Mouse (Mus musculus) T-helper 1 cell (primary cell): ENCODE measurements around the gene Rxfp3.

ENCODE experiments used
- in situ Hi-C: fragments of 300-600 bp; cut with MboI, MseI; formaldehyde crosslinking; loops from one replicate; pipeline ENCODE4 v1.15.1; 2025; ENCODE audit warnings: high pct_unique_total_duplicates

Gene Rxfp3

DNA sequence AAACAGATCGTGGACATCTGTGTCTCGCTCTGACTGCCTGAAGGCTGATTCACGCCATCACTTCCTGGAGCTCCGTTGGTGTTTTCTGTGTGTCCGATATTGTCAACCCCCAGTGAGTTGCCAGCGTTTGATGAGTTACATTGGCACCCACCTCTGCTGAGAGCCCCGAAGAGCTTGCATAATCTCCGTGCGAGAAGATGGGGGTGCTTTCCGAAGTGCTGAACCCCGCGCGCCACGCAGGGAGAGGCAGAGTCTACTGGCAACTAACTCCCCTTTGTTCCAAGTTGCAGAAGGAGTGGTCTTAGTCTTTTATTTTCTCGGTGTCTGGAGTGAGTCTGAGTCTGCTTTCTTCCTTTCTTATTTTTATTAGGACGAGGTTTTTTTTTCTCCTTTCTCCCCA, at the start of gene Rxfp3:
Gene Rxfp3, minus strand, starts transcription at position 281 of the 400 bp plus-strand sequence.
- in situ Hi-C loops = loop anchor here (5.0 to 25.0 kb wide), 2 partner anchors 290 to 525 kb away; no protein-coding TSS in a partner anchor

DNA sequence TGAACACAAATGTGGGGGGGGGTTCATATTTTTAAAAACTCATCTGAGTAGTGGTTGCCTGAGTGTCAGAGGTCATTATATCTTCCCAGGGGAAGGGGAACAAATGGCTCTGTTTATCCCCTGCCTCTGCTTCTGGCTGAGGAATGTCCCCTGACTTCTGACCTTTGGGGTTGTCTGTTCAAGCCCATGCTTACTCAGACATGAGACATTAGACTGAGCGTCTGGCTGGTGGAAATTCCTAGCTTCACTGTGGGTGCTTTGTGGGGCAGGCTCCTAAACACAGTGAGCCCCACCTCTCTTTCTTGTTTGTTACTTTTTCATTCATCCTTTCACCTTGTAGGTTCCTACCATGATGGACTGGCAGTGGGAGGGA, 47.2 kb upstream of the Rxfp3 start:
- in situ Hi-C loops = no loop called here

DNA sequence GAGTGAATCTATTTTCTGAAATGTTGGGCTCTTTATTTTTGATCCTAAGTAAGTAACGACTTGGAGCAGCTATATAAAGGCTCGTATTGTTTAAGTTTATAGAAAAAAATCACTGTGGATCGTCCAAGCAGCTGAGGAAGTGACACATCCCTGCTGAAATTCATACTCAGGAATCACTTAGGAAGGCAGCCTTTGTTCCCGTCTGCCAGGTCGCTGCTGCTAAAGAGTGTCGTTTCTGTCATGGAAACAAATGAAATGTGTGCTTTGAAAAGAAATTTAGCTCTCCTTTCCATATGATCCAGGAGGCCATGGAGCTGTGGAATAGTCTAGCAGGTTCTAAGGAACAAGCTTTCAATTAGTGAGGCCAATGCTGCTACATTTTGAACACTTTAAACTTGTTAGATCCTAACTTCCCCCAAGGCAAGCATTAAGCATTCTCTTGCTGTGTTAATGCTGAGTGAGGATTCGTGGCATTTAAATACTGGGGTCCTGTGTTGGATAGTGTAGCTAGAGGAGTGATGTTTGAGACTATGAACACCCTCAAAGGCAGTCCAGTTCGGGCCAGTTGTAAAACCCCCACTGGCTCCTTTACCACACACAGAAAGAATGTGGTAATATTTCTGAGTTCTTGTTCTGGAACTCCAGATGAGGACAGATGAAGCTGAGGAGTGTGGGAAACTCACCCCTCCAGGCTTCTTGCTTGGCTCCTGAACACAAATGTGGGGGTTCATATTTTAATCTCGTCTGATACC, 46.6 kb upstream of the Rxfp3 start:
- in situ Hi-C loops = no loop called here

DNA sequence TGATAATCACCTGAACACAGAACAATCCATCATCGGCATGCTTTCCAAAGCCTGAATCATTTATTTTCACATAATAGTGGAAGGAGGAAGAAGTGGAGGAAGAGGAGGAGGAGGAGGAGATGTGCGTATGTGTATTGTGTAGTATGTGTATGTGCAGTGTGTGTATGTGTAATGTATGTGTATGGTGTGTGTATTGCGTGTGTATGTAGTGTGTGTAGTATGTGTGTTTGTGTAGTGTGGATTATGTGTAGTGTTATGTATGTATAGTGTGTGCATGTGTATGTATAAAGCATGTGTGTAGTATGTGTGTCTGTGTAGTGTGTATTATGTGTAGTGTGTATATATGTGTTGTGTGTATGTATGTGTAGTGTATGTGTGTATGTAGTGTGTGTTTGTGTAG, 45.9 kb upstream of the Rxfp3 start:
- in situ Hi-C loops = no loop called here

DNA sequence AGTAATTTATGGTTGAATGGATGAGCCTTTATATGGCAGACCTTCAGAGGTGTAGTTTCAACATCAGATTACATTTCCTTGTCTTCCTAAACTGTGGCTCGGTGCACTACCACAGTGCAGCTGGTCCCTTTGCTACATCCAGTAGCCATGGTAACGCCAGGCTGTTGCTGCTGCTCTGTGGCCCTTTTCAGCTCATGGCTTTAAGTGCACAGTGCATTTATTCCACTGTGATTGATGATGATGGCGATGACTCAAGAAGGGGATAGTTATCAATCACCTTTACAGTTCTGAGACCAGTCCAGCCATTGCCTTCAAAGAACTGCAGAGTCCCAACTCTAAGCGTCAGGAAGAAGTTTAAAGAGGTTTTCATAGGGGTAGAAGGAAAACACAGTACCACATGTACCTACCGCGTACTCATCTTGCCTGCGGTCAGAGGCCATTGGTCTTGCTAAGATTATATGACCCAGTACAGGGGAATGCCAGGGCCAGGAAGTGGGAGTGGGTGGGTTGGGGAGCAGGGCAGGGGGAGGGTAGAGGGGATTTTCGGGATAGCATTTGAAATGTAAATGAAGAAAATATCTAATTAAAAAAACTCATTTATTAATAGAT, 45.3 kb upstream of the Rxfp3 start:
- in situ Hi-C loops = no loop called here

DNA sequence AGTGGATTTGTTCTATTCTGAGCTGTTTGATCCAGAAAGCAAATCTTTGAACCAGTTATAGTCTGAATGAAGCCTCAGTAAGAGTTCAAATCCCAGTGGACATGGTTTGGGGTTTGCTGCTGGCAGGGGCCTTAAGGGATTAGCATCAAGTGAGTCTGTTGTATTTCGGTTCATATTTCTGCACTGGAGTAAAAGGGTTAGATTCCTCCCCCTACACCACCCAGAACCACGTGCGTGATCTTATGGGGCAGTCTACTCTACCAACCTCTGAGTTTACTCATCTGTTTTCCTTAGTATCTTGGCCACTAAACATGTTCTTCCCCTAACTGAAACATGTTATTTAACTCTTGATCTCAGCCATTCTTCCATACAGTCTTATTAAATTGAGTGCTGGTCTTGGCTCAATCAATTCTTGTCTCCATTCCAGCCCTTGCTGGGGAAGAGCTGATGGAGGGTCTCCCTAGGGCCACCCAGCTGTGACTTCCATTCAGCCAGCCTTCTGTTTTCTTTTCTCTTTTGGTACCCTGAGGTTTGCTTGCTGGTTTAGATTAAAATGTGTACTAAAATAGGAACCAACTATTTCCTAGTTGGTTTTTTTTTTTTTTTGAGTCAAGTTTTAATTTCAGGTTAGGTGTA, 38.1 kb upstream of the Rxfp3 start:
- in situ Hi-C loops = no loop called here

DNA sequence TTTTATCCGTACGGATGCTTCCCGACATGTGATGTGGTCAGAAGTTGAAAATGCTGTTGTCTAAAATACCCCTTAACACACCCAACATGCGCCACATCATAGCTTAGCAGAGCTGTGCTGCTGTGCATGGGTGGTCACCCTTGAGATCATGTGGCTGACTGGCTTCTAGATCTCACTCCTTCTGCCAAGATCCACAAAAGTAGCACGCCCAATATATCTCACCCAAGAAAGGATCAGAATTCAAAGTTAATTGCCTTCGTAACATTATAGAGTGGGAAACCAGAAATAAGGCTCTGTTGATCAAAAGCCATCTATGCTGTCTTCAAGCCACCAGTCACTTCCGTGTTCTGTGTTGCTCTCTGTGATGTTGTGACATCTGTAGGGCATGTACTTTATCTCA, 30.1 kb upstream of the Rxfp3 start:
- in situ Hi-C loops = no loop called here

DNA sequence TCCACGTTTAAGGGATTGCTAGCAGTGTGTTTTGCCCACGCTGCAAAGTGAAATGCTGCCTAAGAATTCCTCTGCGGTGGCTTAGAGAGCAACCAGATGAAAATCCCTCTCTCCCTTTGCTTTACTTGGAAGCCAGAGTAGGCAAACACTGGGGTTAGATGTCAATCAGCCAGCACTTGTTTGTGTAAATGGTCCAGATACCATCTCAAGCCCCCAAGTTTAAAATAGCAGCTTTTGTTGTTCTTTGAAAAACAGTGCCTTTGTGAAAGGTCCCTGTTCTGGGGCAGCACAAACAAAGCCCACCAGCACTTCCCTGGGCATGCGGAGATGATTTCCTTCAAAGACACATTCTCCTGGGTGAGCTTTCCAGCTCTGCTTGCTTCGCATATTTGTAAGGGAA, 28.5 kb upstream of the Rxfp3 start:
- in situ Hi-C loops = no loop called here

DNA sequence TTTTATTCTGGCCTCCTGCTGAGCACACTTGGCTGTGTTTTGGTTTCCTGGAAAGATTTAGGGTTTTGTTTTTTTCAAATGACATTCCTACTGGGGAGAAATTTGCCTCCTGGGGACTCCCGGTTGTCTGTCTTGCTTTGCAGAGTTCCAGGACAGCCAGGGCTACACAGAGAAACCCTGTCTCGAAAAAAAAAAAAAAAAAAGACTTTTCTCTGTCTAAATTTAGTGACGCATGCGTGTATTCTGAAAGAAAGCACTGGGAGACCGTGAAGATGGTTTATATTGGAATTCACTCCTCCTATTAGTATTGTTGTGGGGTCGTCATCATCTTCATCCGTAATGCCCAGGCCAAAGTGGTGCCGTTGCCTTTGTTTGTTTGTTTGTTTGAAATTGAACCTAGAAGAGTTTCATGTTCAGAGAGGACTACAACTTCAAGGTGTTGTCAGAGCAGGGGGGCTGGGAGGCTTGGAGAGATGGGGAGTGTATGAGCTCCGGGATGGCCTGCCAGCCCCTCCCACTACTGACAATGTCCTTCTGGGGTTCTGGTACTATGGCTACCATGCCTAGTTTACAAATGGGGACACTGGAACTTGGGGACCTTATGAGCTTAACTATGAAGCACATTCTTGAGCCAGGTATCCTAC, 27.9 kb upstream of the Rxfp3 start:
- in situ Hi-C loops = no loop called here

DNA sequence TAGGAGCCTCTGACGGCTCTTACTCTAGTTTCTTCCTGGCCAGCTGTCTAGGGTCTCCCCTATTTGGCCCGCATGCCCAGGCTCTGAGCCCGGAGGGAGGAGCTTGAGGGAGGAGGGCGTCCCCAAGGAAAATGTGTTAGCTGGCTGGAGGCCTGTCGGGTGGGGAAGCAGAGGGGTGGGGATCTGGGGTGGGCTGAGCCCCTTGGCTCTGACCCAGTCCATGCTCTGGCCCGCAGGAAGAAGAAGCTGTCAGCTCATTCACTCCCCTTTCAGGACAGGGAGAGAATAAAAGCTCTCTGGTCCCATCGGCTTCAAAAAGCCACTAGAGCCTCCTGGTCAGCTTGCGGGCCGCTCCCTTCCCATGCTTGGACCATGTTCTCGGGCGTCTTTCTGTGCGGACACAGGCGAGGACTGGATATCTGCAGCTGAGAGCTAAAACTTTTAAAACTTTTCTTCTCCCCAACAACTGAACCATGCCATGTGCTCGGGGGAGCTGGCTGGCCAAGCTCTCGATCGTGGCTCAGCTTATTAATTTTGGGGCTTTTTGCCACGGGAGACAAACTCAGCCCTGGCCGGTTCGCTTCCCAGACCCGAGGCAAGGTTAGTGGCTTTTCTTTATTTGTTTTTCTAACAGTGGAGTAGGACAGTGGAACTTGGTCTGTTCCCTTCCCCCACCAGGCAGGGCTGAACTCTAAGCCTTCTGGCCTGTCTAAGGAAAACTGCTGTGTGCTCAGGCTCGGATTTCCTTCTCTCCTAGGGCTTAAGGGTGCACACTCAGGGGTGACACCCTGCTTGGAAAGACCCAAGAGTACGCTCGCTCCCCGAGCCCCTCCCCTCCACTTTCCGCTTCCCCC, 27.0 kb upstream of the Rxfp3 start, which contains the start of gene Adamts12:
Gene Adamts12, plus strand, starts transcription at position 233 of the 854 bp plus-strand sequence.
- in situ Hi-C loops = no loop called here

DNA sequence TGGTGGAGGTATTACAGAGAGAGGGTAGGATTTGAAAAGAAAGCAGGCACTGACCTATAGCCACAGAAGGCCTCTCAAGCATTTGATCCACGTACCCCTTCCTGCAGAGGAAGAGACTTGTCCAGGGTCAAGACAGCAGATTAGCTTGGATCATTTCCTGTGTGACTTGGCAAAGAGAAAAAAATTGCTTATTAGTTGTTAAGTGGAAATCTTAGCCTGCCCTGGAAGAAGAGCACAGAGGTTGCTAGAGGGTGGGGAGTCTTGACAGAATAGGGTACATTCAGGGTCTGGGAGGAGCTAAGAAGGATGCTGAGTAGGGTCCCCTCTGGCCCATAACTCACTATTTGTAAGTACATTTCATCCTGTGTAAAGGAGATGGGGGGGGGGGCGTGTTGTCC, 26.4 kb upstream of the Rxfp3 start:
- in situ Hi-C loops = no loop called here

DNA sequence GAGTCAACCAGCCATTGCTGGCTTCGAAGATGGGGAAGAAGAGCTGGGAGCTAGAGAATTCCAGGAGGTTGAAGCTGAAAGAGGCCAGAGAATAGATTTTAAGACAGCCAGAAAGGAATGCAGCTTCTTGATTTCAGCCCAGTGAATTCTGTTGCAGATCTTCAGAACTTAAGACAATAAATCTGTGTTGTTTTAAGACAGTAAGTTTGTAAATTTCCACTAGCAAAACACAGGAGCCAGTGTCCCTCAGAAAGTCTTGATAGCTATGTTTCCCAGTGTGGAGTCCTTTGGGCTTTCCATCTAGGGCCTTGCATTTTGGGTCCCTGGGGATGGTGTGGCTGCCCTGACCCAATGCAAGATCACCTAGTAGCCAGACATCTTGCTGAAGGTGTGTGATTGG, 25.1 kb upstream of the Rxfp3 start:
- in situ Hi-C loops = no loop called here

DNA sequence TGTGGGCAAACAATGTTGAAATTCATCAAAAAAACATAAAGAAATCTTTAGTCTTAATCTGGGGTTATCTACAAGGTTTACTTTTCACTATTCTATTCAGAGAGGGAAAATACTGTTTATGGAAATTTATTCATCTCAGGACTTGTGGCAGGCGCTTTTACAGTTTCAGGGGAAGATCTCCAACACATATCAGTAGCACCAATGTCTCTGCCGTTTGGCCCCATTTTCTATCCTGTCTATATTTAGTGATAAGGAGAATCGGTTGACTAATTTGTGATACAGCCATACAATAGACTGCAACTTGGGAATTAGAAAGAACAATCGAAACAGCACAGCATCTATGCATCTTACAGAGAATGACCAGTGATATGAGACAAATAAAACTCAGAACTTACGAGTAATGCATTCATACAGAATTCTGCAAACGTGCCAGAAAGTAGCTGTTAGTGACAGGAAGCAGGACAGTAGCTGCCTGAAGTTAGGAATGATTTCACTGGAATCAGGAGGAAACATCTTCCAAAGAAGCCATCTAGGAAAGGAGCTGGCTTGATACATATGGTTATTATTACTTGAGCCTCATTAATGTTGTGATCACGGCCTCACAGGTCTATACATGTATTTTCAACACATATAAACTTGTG, 16.8 kb upstream of the Rxfp3 start:
- in situ Hi-C loops = no loop called here

DNA sequence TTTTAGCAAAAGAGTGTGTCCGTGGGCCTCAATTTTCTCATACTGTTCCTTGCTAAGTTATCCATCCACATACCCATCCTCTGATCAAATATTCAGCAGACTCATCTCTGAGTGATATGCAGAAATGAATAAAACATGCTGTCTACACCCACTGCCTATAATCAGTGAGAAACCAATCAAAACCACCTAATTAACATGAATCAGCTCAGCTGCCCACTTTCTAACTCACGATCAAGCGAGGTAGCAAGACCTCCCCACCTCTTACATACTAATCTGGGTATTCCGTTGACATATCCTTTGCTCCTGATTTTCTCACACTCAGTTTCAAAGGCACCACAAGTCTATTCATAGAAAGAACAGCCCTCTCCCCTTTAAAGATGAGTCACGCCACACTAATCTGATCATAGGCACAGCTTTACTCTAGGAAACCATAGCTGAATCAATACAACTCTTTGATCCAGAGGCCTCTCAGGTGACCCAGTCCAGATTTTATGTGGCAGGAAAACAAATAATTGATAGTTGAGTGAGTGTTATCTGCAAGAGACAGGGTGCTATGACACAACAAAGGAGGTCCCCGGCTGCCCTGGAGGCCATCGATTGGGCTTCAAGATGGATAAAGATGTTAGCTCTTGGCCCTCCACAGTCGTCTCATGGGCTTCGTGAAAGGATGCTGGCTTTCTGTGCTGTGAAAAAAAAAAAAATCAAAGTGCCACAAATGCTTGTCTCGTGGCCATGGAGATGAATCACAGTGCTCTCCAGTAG, 16.1 kb upstream of the Rxfp3 start:
- in situ Hi-C loops = no loop called here

DNA sequence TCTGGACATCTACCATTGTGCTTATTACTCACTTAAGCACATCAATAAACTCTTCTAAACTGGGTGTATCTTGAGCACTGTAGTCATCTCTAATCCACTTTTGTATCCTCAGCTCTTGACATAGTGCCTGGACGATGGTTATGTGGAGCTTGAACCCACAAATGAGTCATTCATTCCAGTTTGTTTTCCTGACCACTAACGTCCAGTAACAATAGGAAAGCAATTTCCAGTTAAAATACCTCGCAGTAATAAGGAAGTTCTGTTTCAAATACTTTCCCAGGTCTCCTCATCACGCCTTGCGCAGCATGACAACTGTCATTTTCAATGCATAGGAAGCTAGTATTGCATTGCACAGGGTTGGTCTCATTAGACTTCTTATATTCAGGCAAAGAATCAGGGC, 5.0 kb upstream of the Rxfp3 start:
- in situ Hi-C loops = loop anchor here (25.0 kb wide), 1 partner anchor 519 kb away; no protein-coding TSS in a partner anchor

DNA sequence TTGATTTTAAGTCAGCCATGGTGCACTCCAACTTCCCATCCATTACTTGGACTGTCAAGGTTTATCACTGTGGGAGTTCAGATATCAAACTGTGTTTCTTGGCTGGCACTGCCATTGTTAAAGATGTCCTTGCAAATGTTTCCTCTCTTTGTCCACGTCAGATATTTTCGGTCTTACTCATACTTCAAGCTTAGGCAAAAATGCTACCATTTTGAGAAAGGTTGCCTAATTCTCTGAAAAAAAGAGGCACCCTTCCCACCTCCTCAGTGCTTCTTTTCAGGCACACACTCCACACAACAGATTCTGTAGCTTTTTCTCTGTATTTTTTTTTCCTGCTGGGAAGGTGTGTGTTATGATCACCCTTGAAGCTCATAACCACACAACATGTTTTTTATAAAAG, 3.4 kb upstream of the Rxfp3 start:
- in situ Hi-C loops = loop anchor here (25.0 kb wide), 1 partner anchor 521 kb away; no protein-coding TSS in a partner anchor

DNA sequence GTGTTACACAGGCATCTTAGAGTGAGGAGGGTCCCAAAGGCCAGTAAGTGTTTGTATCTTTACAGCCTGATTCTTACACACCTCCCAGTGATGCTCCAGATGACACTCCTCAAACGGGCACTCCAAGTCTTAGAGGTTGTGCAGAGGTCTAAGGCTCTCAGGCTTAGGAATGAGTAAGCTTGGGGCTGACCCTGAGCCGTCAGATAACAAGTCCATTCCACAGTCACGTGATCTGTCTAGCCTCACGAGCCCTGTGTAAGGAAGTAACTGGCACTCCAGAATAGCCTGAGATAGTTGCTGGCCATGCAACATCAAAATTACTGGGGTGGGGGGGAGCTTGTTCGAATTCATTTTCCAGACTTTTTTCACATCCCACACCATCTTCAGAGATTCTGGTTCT, 2.3 kb upstream of the Rxfp3 start:
- in situ Hi-C loops = loop anchor here (25.0 kb wide), 1 partner anchor 522 kb away; no protein-coding TSS in a partner anchor

DNA sequence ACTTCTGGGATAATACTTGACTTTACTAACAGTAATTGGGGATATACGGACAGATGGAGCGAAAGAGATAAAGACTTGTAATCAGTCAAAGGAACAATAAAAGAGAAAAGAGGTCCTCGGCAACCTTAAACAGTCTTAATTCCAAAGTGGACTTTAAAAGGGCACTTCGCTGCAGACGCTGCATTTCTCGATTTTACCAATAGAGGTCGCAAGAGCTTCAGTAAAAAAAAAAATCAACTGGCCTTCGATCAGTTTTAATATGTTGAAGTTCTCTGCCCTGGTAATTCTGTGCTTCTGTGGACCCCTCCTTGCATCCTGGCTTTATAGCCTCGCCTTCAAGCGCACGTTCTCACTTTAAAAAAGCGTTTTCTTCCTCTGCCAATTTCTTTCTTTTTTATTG, 685 bp upstream of the Rxfp3 start:
- in situ Hi-C loops = loop anchor here (5.0 to 25.0 kb wide), 2 partner anchors 289 to 524 kb away; no protein-coding TSS in a partner anchor

DNA sequence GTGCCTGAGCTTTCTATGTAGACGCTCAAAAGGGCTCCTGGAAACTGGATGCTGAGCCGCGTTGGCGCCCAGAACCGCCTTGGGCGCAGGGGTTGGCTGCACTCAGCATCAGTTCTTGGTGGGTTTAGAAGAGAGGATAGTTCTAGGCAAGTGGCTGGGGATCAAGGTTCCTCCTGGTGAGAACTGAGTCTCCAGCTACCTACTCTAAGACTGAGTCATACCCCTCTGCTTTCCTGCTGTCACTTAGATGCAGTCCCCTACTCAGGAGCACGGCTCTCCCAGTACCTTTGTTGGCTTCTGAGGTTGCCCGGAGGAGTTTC, 455 bp downstream of the Rxfp3 start:
- in situ Hi-C loops = loop anchor here (5.0 to 25.0 kb wide), 2 partner anchors 290 to 525 kb away; no protein-coding TSS in a partner anchor
